Mouse (Mus musculus) ES-E14 (cell line): ENCODE measurements around the gene Agap1. TPM values are rescaled to one million over a fixed set of nuclear protein-coding genes. Genes with fewer than 3 reads are reported as not detected.
A peak's percentile ranks its signal among the peaks of the same experiment; 100 is the strongest.

Experiments
- DNase-seq: peaks from one replicate; pipeline ENCODE4 v3.0.0-alpha.2; 2013; ENCODE audit warnings: low read depth, low spot score
- H3K27ac ChIP-seq: 2 replicates; pipeline ENCODE4 v1.5.1; 2012; ENCODE audit warnings: low read depth, mild to moderate bottlenecking, low read length, moderate library complexity, mixed read lengths; ENCODE audit not compliant: poor library complexity, insufficient read depth, severe bottlenecking
- H3K36me3 ChIP-seq: 2 replicates; pipeline ENCODE4 v1.6.1; 2012; ENCODE audit warnings: mild to moderate bottlenecking, low read length, moderate library complexity, mixed read lengths; ENCODE audit not compliant: control insufficient read depth, poor library complexity, insufficient read depth, severe bottlenecking
- H3K4me1 ChIP-seq, 2 experiments: fragments of 150-350 bp in 1 of 2; sonication (generic) in 1 of 2; 2 replicates each; pipeline ENCODE4 v1.6.1; 2012; ENCODE audit warnings: low read length in 2 of 2, mild to moderate bottlenecking in 1 of 2, mixed read lengths in 1 of 2; ENCODE audit not compliant: control insufficient read depth in 2 of 2, insufficient read depth in 2 of 2, poor library complexity in 1 of 2
- H3K4me3 ChIP-seq, 2 experiments: fragments of 150-350 bp in 1 of 2; sonication (generic) in 1 of 2; 2 replicates each; pipeline ENCODE4 v1.5.1; 2012; ENCODE audit warnings: low read length in 2 of 2, low read depth in 1 of 2, mild to moderate bottlenecking in 1 of 2, mixed read lengths in 1 of 2; ENCODE audit not compliant: insufficient read depth in 1 of 2, poor library complexity in 1 of 2, severe bottlenecking in 1 of 2
- H3K9ac ChIP-seq: 2 replicates; pipeline ENCODE4 v1.6.1; 2012; ENCODE audit warnings: low read depth, mild to moderate bottlenecking, low read length, mixed read lengths; ENCODE audit not compliant: poor library complexity, insufficient read depth, severe bottlenecking
- H3K9me3 ChIP-seq: fragments of 150-350 bp; sonication (generic); 2 replicates; pipeline ENCODE4 v1.6.1; 2012; ENCODE audit warnings: low read depth, mild to moderate bottlenecking, low read length; ENCODE audit not compliant: control insufficient read depth, insufficient read depth
- CHD2 ChIP-seq: IDR thresholded peaks from 2 replicates; pipeline ENCODE4 v1.6.1; 2014; ENCODE audit warnings: mild to moderate bottlenecking, low read depth, low read length, inconsistent platforms
- HCFC1 ChIP-seq: IDR thresholded peaks from 2 replicates; pipeline ENCODE4 v1.6.1; 2012; ENCODE audit warnings: low read length, inconsistent platforms, borderline replicate concordance; ENCODE audit not compliant: insufficient read depth
- MAFK ChIP-seq: IDR thresholded peaks from 2 replicates; pipeline ENCODE4 v1.6.1; 2014; ENCODE audit warnings: mild to moderate bottlenecking, low read depth, low read length, inconsistent platforms; ENCODE audit not compliant: insufficient read depth
- ZC3H11A ChIP-seq: IDR thresholded peaks from 2 replicates; pipeline ENCODE4 v1.6.1; 2012; ENCODE audit warnings: low read depth, mild to moderate bottlenecking, inconsistent platforms, low read length, borderline replicate concordance
- ZNF384 ChIP-seq: IDR thresholded peaks from 2 replicates; pipeline ENCODE4 v1.6.1; 2012; ENCODE audit warnings: low read depth, low read length, inconsistent platforms
- in situ Hi-C, 2 experiments: fragments of 600-800 bp; cut with MboI; formaldehyde crosslinking; loops; one replicate each; pipeline ENCODE4 v1.15.1; 2025; ENCODE audit warnings: low sequenced_read_pairs in 2 of 2, inconsistent platforms in 1 of 2; ENCODE audit not compliant: unreplicated experiment in 2 of 2
- total RNA-seq: library from RNA; depleted of rRNA; stranded (reverse); fragments of 300-350 nt; gene quantifications from 2 replicates; pipeline ENCODE4 v1.2.3, GENCODE M21; 2012

The Agap1 gene
- total RNA-seq, 1 experiment = 19.8 TPM

- no peak overlapping the region for H3K4me3 ChIP-seq
- no peaks in the 10 kb centered on the region for H3K9me3 ChIP-seq
- TF ChIP-seq ZC3H11A (no peak), HCFC1 (no peak), ZNF384 (no peak), MAFK (no peak), CHD2 (no peak)
- no peak for DNase-seq
- peaks cover 0 to 3% of the 10 kb centered on the region in 2 experiments; a peak in 1 of 4 replicates for H3K4me1 ChIP-seq
- H3K9ac ChIP-seq = no peak overlapping the region
- in situ Hi-C loops = no loop called here
- no peak overlapping the region for H3K27ac ChIP-seq
- no peaks in the 10 kb centered on the region; the same call in 1 of the 2 replicates for H3K36me3 ChIP-seq
Measured at GRCm38 (mm10) chr1:89850681-89851414, 396.2 kb downstream of the Agap1 start.

DNA sequence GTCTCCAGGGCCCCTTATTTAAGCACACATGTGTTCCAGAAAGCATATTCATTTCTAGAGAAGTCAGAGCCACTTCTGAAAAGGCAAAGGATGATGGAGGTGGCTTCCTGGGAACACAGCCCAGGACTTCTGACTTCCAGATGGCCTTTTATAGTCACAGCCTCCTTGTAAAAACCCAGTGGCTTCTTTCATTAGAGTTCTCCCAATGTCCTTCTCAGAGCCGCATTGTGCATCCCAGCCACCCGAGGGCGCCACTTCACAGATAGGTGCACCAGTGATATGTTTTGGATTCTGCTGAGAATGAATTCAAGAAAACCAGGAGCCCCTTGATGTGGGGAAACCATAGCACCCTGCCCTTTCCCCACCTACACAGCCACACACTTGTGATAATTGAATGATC lies 404.6 kb downstream of the Agap1 start:
- peak; percentile 40 for DNase-seq
- Histone ChIP-seq H3K36me3 (no peaks in the 10 kb centered on the region; the same call in 1 of the 2 replicates), H3K4me3 (no peak overlapping the region), H3K4me1 (peaks cover 14 to 20% of the 10 kb centered on the region in 2 experiments), H3K9ac (no peak overlapping the region), H3K9me3 (no peaks in the 10 kb centered on the region), H3K27ac (no peak overlapping the region)
- TF ChIP-seq ZC3H11A (no peak), ZNF384 (no peak), HCFC1 (no peak), MAFK (no peak), CHD2 (no peak)
- in situ Hi-C loops = no loop called here

- TF ChIP-seq ZNF384 = no peak
- TF ChIP-seq HCFC1 = no peak
- no peak for TF ChIP-seq CHD2
- no peak for TF ChIP-seq MAFK
- TF ChIP-seq ZC3H11A = no peak
- Histone ChIP-seq H3K9ac (no peak overlapping the region), H3K27ac (peak overlapping the region; percentile 4; the same call in 1 of the 2 replicates), H3K4me1 (peaks cover 14 to 20% of the 10 kb centered on the region in 2 experiments), H3K9me3 (no peaks in the 10 kb centered on the region), H3K36me3 (no peaks in the 10 kb centered on the region; the same call in 1 of the 2 replicates), H3K4me3 (no peak overlapping the region)
- DNase-seq = no peak
- in situ Hi-C loops = no loop called here
Measured at GRCm38 (mm10) chr1:89860017-89860730, 405.6 kb downstream of the Agap1 start.

GRCm38 (mm10) chr1:89865787-89866186 lies 411.2 kb downstream of the Agap1 start:
- Histone ChIP-seq H3K36me3 (no peaks in the 10 kb centered on the region), H3K9ac (no peak overlapping the region), H3K4me3 (no peak overlapping the region), H3K4me1 (peaks cover 10 to 17% of the 10 kb centered on the region in 2 experiments; a peak in 3 of 4 replicates), H3K9me3 (no peaks in the 10 kb centered on the region), H3K27ac (no peak overlapping the region)
- in situ Hi-C loops = no loop called here
- no peak for DNase-seq
- no peak for TF ChIP-seq CHD2
- TF ChIP-seq ZNF384 = no peak
- no peak for TF ChIP-seq MAFK
- no peak for TF ChIP-seq HCFC1
- TF ChIP-seq ZC3H11A = no peak
